Mouse (Mus musculus) liver, embryonic 16.5 days (tissue): ENCODE data around the gene Aatf. TPM values are rescaled to one million over a fixed set of nuclear protein-coding genes. Genes with fewer than 3 reads are reported as not detected.

ENCODE experiments used
- ATAC-seq: fragments of 200-750 bp; cut with Nextera tagmentation; 2 replicates; pipeline ENCODE4 v1.8.0; 2017; ENCODE audit warnings: low read depth, mild to moderate bottlenecking, moderate number of reproducible peaks, moderate library complexity
- H3K27ac ChIP-seq: fragments of 300-500 bp; sonication (generic); 2 replicates; pipeline ENCODE4 v1.5.1; 2014; ENCODE audit warnings: mild to moderate bottlenecking, low read length
- H3K27me3 ChIP-seq: fragments of 300-500 bp; sonication (generic); 2 replicates; pipeline ENCODE4 v1.6.1; 2014; ENCODE audit warnings: low read depth, low read length, mixed read lengths; ENCODE audit not compliant: control insufficient read depth, insufficient read depth
- H3K36me3 ChIP-seq: fragments of 300-500 bp; sonication (generic); 2 replicates; pipeline ENCODE4 v1.6.1; 2014; ENCODE audit warnings: mild to moderate bottlenecking; ENCODE audit not compliant: control insufficient read depth, insufficient read depth
- H3K4me1 ChIP-seq: fragments of 300-500 bp; sonication (generic); 2 replicates; pipeline ENCODE4 v1.6.1; 2014; ENCODE audit warnings: low read depth, low read length, mixed read lengths; ENCODE audit not compliant: control insufficient read depth
- H3K4me2 ChIP-seq: fragments of 300-500 bp; sonication (generic); 2 replicates; pipeline ENCODE4 v1.6.1; 2014; ENCODE audit warnings: low read depth, low read length, mixed read lengths
- H3K4me3 ChIP-seq: fragments of 300-500 bp; sonication (generic); 2 replicates; pipeline ENCODE4 v1.5.1; 2014; ENCODE audit warnings: low read depth, mild to moderate bottlenecking, low read length
- H3K9ac ChIP-seq: fragments of 300-500 bp; sonication (generic); 2 replicates; pipeline ENCODE4 v1.6.1; 2014; ENCODE audit warnings: low read depth, low read length
- H3K9me3 ChIP-seq: fragments of 300-500 bp; sonication (generic); replicated peaks from 2 replicates; pipeline ENCODE4 v1.6.1; 2016; ENCODE audit warnings: low read length; ENCODE audit not compliant: control insufficient read depth
- WGBS: fragments of 180-500 bp; shearing (Covaris S2); extraction: QIAGEN DNeasy Blood & Tissue Kit; methylation state at CpG from one replicate; pipeline ENCODE4 v1.1.7; 2014; ENCODE audit not compliant: insufficient replicate concordance; 5-methylcytosine and 5-hydroxymethylcytosine counted together
- polyA plus RNA-seq: library from polyadenylated mRNA; unstranded; fragments of >200 nt; fragmentation: Nextera tagmentation; extraction: Ambion mirVana; gene quantifications from 2 replicates; pipeline ENCODE4 v1.2.1, GENCODE M21; 2015

Aatf gene
- polyA plus RNA-seq, 1 experiment from 2014 or later, result 23.3 TPM

DNA sequence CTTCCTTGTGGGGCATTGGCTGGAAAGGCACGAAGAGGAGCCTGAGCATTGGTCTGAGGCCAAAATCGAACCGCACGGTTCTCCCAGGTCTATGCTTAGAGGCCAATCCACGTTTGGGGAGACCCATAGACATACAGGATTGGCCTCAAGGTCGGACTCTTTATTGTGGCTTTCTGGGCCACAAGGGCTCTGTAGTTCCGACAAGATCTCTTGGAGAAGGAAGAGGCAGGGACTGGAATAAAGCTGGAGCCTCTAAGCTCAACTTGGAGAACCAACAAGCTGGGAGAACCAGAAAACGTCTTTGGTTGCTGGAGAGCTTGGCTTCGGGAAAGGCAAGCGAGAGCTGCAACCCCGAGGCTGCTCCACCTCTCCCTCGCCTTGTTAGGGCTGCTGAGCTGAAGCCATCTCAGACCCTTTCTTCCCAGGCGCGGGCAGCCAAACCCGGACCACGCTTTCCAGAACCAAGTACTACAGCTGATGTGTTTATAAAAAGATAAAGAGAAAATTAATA, 10.1 kb upstream of the Aatf start:
- 4% methylated on average over 16 of the region's 16 CpGs for WGBS
- peaks cover 100% of the 10 kb centered on the region for H3K27me3 ChIP-seq

DNA sequence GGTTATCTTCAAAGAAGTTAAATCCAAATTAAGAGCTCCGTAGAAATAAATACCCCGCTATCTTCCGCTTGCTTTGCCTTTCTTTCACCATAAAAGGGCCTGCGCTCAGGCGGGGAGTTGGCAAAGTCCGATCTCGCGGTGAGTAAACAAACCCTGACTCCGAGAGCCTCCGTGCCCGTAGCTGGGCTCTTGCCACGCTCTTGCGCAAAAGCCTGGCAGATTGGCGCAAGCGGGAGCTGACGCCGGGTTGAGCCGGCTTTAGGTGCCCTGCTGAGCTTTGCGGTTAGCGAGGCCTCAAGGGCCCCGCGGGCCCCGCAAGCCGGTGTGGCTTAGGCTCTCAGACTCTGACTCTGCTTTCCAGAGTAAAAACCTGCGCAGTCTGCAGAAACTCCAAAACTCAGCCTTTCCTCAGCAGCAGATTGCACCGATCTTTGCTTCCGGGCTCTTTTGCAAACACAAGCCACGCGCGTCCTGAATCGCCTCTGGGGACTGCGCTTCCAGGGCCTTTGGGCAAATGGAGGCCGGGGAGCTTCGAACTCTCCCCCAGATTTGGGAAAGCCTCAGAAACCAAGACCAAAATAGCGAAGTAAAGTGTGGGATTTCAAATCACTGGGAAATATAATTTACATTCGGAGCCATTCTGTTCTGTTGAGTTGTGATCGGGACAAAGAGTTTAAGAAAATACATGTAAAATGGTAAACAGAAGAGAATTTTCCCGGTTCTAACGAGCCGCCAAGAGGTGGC, 9.4 kb upstream of the Aatf start:
- no peak overlapping the region for H3K9ac ChIP-seq
- no peak overlapping the region for H3K27ac ChIP-seq
- no peak for ATAC-seq
- peak overlapping the region; percentile 43 for H3K4me3 ChIP-seq
- peak overlapping the region; percentile 59 for H3K4me2 ChIP-seq
- no peaks in the 10 kb centered on the region for H3K9me3 ChIP-seq
- no peaks in the 10 kb centered on the region for H3K36me3 ChIP-seq
- H3K27me3 ChIP-seq, result peaks cover 97% of the 10 kb centered on the region
- peaks cover 10% of the 10 kb centered on the region for H3K4me1 ChIP-seq
- WGBS, result under 1% methylated on average over 40 of the region's 40 CpGs

More for the DNA sequence above, 10.1 kb upstream of the Aatf start:
- Histone ChIP-seq H3K4me3 (no peak overlapping the region), H3K9ac (no peak overlapping the region), H3K9me3 (no peaks in the 10 kb centered on the region), H3K36me3 (no peaks in the 10 kb centered on the region), H3K4me1 (peaks cover 10% of the 10 kb centered on the region), H3K27ac (no peak overlapping the region), H3K4me2 (peak overlapping the region; percentile 59; the same call in 1 of the 2 replicates)
- no peak for ATAC-seq

DNA sequence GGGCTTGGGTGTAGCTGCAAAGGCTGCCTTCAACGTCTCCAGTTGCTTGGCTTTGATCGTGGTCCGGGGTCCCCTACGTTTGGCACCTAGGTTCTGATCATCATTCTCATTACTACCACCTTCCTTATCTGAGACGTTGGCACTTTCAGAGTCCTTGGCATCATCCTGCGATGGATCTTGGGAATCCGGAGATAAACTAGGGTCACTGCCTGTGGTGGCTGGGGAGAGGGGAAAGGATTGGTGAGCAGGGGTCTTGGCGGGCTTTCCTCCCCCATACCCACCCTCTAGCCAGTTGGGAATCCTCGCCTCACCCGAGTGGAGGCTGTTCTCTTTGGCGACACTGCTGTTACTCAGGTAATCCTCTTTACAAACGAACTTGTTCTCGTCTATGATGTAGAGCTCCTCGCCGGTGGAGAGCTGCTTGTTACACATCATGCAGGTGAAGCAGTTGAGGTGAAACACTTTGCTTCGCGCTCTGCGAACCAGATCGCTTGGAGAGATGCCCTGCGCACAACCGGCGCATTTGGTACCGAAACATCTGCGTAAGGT, 8.5 kb upstream of the Aatf start:
- 16% methylated on average over 24 of the region's 24 CpGs for WGBS
- Histone ChIP-seq H3K9ac (no peak overlapping the region), H3K4me3 (no peak overlapping the region), H3K36me3 (no peaks in the 10 kb centered on the region), H3K4me2 (peak overlapping the region; percentile 59; the same call in 1 of the 2 replicates), H3K9me3 (no peaks in the 10 kb centered on the region), H3K27ac (no peak overlapping the region), H3K27me3 (peaks cover 96% of the 10 kb centered on the region), H3K4me1 (peaks cover 10% of the 10 kb centered on the region)
- ATAC-seq, result no peak

DNA sequence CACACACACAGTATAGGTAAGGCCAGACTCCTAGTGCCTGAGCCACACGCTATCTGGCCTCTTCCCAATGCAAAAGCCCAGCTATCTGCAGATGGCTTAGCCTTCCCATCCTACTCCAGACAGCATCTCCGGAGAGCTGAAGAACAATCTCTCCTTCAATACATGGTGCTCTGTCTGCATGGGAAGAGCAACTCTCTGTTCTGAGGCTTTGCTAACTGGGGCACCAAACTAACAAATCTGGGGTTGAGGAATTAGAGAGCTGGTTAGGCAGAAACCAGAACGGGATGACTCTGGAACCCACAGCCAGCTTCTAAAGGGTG, 7.7 kb upstream of the Aatf start:
- 37% methylated on average over 3 of the region's 3 CpGs for WGBS
- Histone ChIP-seq H3K27me3 (peaks cover 96% of the 10 kb centered on the region), H3K4me1 (peaks cover 10% of the 10 kb centered on the region), H3K27ac (no peak overlapping the region), H3K9me3 (no peaks in the 10 kb centered on the region), H3K4me3 (no peak overlapping the region), H3K36me3 (no peaks in the 10 kb centered on the region), H3K4me2 (no peak overlapping the region), H3K9ac (no peak overlapping the region)
- ATAC-seq, result no peak

DNA sequence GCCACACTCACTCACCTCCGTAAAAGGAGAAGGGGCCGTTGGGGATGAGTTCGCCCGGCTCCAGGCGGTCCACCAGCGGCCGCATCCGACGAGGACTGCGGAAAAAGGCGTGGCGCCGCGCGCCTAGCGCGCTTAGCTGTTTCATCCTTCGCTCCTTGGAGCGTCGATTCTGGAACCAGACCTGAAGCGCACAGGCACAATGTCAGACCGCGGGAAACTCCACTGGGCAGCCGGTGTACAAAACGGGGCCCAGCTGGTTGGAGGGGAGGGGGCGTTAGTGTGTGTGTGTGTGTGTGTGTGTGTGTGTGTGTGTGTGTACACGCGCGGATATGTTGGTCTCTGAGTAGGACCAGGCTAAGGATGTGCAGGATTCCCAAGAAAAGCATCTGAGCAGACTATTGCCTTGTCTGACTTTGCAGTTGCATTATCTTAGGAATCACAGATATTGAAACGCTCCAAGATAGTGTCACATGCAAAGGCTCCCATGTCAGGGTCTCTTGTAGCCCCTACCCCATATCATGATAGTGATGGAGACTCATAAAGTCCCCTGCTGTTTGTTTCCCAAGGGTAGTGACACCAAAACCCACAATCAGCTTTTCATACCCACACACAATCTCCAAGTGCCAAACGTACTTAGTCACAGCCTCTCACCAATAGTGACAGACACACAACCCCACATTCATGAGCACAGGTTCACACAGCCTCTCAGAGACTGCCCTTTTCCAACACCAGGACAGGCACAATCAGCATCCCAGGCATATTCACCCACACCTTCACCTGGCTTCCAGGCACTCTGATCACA, 7.1 kb upstream of the Aatf start:
- H3K36me3 ChIP-seq, result no peaks in the 10 kb centered on the region
- H3K9me3 ChIP-seq, result no peaks in the 10 kb centered on the region
- H3K4me2 ChIP-seq, result no peak overlapping the region
- 10% methylated on average over 31 of the region's 31 CpGs for WGBS
- no peak overlapping the region for H3K4me3 ChIP-seq
- no peak overlapping the region for H3K9ac ChIP-seq
- H3K4me1 ChIP-seq, result peaks cover 9% of the 10 kb centered on the region
- H3K27me3 ChIP-seq, result peaks cover 96% of the 10 kb centered on the region
- H3K27ac ChIP-seq, result no peak overlapping the region
- ATAC-seq, result no peak

DNA sequence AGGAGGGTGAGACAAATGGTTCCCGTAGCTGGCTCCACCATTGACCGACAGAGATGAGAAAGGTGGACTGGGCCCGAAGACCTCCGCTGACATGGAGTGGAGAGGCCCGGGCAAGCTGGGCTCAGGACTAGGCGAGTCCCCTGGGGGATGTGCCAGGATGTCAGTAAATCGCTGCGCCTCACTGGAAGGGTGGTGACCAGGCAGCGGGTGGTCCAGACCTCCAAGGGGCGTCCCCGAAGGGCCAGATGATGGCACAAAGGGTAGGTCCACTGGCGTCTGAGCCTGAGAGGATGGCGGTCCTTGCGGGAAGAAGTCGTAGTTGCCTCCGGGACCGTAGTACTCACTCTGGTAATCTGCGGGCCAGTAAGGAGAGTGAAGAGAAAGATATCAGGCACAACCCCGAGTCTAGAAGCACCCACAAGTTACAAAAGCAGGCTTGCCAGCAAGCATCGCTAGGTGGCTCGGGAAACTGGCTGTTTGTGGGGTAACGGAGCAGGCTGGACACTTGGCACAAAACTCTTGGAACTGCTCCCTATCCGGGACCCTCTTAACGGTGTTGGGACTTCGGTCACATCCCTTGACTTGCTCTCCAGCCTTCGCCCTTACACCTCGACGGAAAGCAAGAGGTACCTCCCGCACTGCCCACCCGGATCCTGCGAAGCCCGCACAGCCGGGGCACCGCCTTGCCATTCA, 6.4 kb upstream of the Aatf start:
- no peak for ATAC-seq
- H3K27ac ChIP-seq, result no peak overlapping the region
- H3K4me2 ChIP-seq, result no peak overlapping the region
- H3K9ac ChIP-seq, result no peak overlapping the region
- H3K36me3 ChIP-seq, result no peaks in the 10 kb centered on the region
- WGBS, result 14% methylated on average over 34 of the region's 34 CpGs
- no peaks in the 10 kb centered on the region for H3K9me3 ChIP-seq
- H3K4me3 ChIP-seq, result no peak overlapping the region
- peaks cover 2% of the 10 kb centered on the region; the same call in 1 of the 2 replicates for H3K4me1 ChIP-seq
- peaks cover 96% of the 10 kb centered on the region for H3K27me3 ChIP-seq

DNA sequence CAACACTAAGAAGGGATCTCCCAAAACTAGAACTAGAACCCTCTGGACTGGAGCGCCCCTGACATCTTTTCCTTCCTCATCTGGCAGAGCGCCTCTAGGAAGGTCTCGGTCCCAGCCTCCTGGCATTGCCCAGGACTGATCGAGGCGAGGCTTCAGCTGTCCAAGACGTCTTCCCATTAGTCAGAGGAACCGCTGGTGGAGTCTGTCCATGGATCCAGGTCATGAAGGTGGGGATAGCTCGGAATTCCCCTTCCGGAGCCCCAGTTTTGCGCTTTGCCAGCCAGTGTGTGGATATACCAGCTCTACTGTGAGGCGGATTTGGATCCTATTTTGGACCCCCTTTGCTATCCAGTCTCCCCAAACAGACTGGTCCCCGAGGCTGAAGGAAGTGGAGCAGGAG, 5.7 kb upstream of the Aatf start:
- Histone ChIP-seq H3K27ac (no peak overlapping the region), H3K4me3 (no peak overlapping the region), H3K9me3 (no peaks in the 10 kb centered on the region), H3K4me1 (no peaks in the 10 kb centered on the region; the same call in 1 of the 2 replicates), H3K27me3 (peaks cover 95% of the 10 kb centered on the region), H3K4me2 (no peak overlapping the region), H3K36me3 (no peaks in the 10 kb centered on the region), H3K9ac (no peak overlapping the region)
- ATAC-seq, result no peak
- 32% methylated on average over 12 of the region's 12 CpGs for WGBS

DNA sequence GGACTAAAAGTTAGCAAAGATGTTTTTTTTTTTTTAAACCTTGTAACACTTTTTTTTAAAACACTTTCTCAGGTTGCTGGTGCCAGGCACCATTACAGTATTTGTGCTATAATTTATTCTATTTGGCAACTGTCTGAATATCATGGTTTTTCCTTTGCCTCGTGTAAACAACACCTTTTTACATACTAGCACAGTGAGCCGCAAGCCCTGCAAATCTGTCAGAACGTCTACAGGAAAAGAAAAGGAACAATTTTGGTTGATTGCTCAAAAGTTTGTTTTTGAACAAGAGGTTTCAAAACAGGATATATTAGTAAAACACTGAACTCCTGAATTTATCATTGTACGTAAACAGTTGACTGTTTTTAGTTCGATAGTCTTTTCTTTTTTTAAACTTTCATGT, 4.9 kb upstream of the Aatf start:
- Histone ChIP-seq H3K27me3 (peaks cover 88% of the 10 kb centered on the region), H3K9ac (no peak overlapping the region)
- 49% methylated on average over 5 of the region's 5 CpGs for WGBS

More for the DNA sequence above, 4.9 kb upstream of the Aatf start:
- Histone ChIP-seq H3K9me3 (no peaks in the 10 kb centered on the region), H3K4me2 (no peak overlapping the region), H3K4me3 (no peak overlapping the region), H3K27ac (no peak overlapping the region), H3K36me3 (no peaks in the 10 kb centered on the region), H3K4me1 (no peaks in the 10 kb centered on the region; the same call in 1 of the 2 replicates)
- no peak for ATAC-seq
